Mouse (Mus musculus) brain, adult 2 months (tissue): ENCODE data around the gene Hsd11b1.
"Not testable (repeated sequence)": the region's sequence is repeated elsewhere in the genome, so short reads cannot be mapped to it uniquely, and the experiment has no call there.

ENCODE experiments used
- DNase-seq: peaks from one replicate; pipeline ENCODE4 v3.0.0; 2011; ENCODE audit warnings: low read depth, low spot score

Gene Hsd11b1

GRCm38 (mm10) chr1:193263955-193264598 lies at the start of gene Hsd11b1:
Gene Hsd11b1, minus strand, starts transcription at chr1:193264075.
- no peak for DNase-seq

GRCm38 (mm10) chr1:193311596-193311995 lies 47.7 kb upstream of the Hsd11b1 start:
- DNase-seq: no peak

- DNase-seq: no peak
Measured at GRCm38 (mm10) chr1:193310519-193311085, 46.7 kb upstream of the Hsd11b1 start.

- DNase-seq: no peak
Measured at GRCm38 (mm10) chr1:193309785-193310518, 46.1 kb upstream of the Hsd11b1 start.

GRCm38 (mm10) chr1:193306832-193307231 lies 43.0 kb upstream of the Hsd11b1 start:
- DNase-seq: no peak

GRCm38 (mm10) chr1:193305386-193305785 lies 41.5 kb upstream of the Hsd11b1 start:
- peak; percentile 97 for DNase-seq

GRCm38 (mm10) chr1:193303096-193303495 lies 39.2 kb upstream of the Hsd11b1 start:
- no peak for DNase-seq

GRCm38 (mm10) chr1:193302093-193302405 lies 38.2 kb upstream of the Hsd11b1 start:
- DNase-seq: no peak

- DNase-seq: peak; percentile 80
Measured at GRCm38 (mm10) chr1:193301216-193302092, 37.6 kb upstream of the Hsd11b1 start.

- DNase-seq: no peak
Measured at GRCm38 (mm10) chr1:193299995-193300394, 36.1 kb upstream of the Hsd11b1 start.

- peak; percentile 65 for DNase-seq
Measured at GRCm38 (mm10) chr1:193298141-193298765, 34.4 kb upstream of the Hsd11b1 start.

GRCm38 (mm10) chr1:193295920-193296319 lies 32.0 kb upstream of the Hsd11b1 start:
- DNase-seq: no peak

GRCm38 (mm10) chr1:193293926-193294325 lies 30.1 kb upstream of the Hsd11b1 start:
- no peak for DNase-seq

GRCm38 (mm10) chr1:193293039-193293438 lies 29.2 kb upstream of the Hsd11b1 start:
- DNase-seq: no peak

GRCm38 (mm10) chr1:193290686-193291085 lies 26.8 kb upstream of the Hsd11b1 start:
- no peak for DNase-seq

GRCm38 (mm10) chr1:193289914-193290313 lies 26.0 kb upstream of the Hsd11b1 start:
- no peak for DNase-seq

- DNase-seq: no peak
Measured at GRCm38 (mm10) chr1:193289076-193289475, 25.2 kb upstream of the Hsd11b1 start.

- DNase-seq: no peak
Measured at GRCm38 (mm10) chr1:193287578-193287977, 23.7 kb upstream of the Hsd11b1 start.

- not testable (repeated sequence) for DNase-seq
Measured at GRCm38 (mm10) chr1:193285766-193286325, 22.0 kb upstream of the Hsd11b1 start.

GRCm38 (mm10) chr1:193284228-193284779 lies 20.4 kb upstream of the Hsd11b1 start:
- DNase-seq: no peak

GRCm38 (mm10) chr1:193281344-193281743 lies 17.5 kb upstream of the Hsd11b1 start:
- no peak for DNase-seq
